Mouse (Mus musculus): ENCODE measurements around the gene Gm8720.
"Not testable (repeated sequence)": the region's sequence is repeated elsewhere in the genome, so short reads cannot be mapped to it uniquely, and the experiment has no call there.

Gene Gm8720

DNA sequence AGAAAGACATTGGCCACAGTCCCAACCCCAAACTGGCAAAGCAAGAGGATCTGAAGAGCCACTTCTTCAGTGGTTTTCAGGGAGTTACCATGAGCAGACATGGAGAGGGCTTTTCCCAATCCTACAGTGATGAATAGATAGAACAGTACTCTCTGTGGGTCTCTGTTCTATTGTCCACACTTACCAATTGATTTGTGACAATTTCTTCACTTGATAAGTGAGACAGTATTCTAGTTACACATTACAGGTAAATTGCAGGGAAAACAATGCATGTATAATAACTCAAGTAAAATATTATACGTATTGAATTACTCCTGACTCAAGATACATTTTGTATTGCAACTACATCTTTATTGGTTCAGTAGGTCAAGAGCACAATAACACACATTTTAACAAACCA lies at the start of gene Gm8720:
Gm8720 (minus strand) TSS at position 101 of the 400 bp plus-strand sequence.
- not testable (repeated sequence) for DNase-seq (ENCODE audit: low spot score)

DNA sequence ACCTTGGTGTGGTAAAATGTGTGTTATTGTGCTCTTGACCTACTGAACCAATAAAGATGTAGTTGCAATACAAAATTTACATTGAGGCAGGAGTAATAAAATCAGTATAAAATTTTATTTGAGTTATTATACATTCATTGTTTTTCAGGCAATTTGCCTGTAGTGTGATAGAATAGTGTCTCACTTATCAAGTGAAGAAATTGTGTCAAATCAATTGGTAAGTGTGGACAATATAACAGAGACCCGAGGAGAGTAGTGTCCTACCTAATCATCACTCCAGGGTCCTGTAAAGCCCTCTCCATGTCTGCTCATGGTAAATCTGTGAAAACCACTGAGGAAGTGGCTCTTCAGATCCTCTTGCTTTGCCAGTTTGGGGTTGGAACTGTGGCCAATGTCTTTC lies 12.0 kb downstream of the Gm8720 start, which contains the start of gene Vmn1r163:
Vmn1r163 (plus strand) TSS at position 301 of the 400 bp plus-strand sequence.
- not testable (repeated sequence) for DNase-seq (ENCODE audit: low spot score)

DNA sequence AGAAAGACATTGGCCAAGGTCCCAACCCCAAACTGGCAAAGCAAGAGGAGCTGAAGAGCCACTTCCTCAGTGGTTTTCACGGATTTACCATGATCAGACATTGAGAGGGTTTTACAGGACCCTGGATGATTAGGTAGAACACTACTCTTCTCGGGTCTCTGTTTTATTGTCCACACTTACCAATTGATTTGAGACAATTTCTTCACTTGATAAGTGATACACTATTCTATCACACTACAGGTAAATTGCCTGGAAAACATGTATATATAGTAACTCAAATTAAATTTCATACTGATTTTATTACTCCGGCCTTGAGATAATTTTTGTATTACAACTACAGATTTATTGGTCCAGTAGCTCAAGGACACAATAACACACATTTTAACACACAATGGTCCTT lies 47.4 kb downstream of the Gm8720 start, which contains the start of gene Gm4216:
Gm4216 (minus strand) TSS at position 101 of the 400 bp plus-strand sequence.
- not testable (repeated sequence) for DNase-seq (ENCODE audit: low spot score)

Data from testis, postnatal 14 days (tissue).